Mouse (Mus musculus) cerebellum, postnatal 10 days (tissue): ENCODE measurements at regions not wholly inside any gene's neighbourhood (a gene's known extent, or its start where the extent isn't known, plus 50 kb on each side); places are given as distances from the start of the nearest gene placed in this dataset.

Experiments
- DNase-seq, 2 experiments: peaks; one replicate each; pipeline ENCODE4 v3.0.0; 2021; ENCODE audit warnings: mixed read lengths in 2 of 2

- DNase-seq = peak in 1 of 2 experiments; percentile 31
These were observed 92.1 kb downstream of the Bcl2l11 start for GRCm38 (mm10) chr2:128217784-128218467.

DNA sequence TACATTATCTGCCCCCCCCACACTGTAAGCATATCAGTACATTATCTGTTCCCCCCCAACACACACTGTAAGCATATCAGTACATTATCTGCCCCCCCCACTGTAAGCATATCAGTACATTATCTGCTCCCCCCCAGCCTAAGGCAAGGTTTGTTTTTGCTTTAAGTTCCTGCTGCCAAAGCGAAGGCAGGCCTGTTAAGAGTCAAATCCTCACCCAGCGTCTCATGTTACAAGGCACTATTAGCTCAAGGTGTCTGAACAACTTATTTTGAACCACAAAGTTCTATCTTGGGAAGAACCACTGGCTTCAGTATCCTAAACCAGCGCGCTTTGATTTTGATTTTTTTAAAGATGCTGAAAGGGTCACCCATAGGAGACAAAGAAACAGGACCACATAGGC is 93.1 kb downstream of the Bcl2l11 start:
- no peak for DNase-seq

DNA sequence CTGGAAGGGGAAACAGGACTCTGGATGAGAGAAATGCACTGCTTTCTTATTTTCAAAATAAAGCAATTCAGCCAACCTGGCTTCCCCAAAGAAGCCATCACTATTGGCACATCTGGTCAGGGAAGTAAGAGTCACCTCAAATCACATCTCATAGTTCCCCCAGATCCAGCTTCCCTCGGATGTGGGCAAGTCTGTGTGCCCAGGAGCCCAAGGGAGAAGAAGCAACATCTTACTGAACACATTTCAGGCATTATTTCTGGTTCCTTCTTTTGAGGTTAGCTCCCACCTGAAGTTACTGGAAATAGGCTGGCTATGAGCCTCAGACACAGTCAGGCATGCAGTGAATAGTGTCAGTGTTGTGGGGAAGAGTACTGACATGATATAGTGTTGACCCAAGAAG is 95.2 kb downstream of the Bcl2l11 start:
- no peak for DNase-seq

DNA sequence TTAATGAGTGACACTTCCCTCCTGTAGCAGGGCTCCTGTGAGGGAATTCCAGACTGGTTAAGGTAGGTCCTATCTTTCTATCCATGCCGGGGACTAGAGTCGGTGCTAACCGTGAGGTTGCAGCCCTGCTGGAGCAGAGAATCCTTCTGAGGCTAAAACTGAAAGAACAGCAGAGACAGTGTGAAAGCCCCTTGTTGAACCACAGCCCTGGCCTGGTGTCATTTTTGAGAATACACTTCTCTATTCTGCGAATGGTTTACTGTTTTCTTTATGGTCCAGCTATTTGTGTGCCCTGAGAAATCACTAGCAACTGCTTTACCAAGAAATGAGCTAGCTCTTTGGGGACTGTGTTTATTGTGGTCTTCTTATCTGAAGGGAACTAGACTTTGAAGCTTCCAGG is 95.8 kb downstream of the Bcl2l11 start:
- DNase-seq = no peak

DNA sequence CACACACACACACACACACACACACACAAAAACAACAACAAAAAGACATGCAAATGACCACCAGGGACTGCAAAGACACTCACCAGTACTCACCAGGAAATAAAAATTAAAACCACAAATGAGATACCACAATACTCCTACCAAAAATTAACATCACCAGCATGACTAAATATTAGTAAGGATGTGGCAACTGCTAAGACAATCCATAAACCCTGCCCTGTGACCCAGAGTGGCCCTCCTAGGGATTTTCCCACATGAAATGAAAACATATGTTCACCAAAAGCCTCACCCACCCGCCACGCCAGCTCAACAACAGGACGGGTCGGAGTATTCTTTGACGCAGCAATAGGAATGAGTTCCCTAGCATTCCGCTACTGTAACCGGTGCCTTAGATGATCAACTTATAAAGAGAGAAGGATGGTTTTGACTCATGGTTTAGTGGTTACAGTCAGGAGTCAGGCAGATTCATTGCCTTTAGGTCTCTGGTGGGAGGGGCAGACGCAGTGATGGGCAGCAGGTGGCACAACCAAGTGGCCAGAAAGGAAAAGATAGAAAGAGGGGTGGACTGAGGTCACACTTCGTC is 100.7 kb downstream of the Bcl2l11 start:
- no peak for DNase-seq

GRCm38 (mm10) chr2:128229730-128230129 is 103.9 kb downstream of the Bcl2l11 start:
- no peak for DNase-seq

GRCm38 (mm10) chr2:128230921-128231320 is 105.1 kb downstream of the Bcl2l11 start:
- no peak for DNase-seq

DNA sequence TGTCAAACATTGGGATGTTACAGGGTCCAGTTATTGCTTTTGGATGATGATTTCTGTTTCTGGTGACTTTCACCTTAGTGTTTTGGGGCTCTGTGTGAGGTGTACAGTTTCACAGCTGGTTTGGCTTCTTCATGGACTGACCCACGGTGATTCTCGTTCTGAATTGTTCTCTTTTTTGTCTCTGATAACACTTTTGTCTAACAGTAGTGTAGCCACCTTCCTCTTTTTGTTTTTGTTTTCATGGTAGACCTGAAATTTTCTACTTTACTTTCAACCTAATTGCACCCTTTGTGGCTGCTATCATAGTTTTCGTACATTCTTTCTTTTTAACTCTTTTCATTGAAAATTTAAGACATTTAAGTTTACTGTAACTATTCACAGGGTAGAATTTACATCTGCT is 105.5 kb downstream of the Bcl2l11 start:
- DNase-seq = no peak

DNA sequence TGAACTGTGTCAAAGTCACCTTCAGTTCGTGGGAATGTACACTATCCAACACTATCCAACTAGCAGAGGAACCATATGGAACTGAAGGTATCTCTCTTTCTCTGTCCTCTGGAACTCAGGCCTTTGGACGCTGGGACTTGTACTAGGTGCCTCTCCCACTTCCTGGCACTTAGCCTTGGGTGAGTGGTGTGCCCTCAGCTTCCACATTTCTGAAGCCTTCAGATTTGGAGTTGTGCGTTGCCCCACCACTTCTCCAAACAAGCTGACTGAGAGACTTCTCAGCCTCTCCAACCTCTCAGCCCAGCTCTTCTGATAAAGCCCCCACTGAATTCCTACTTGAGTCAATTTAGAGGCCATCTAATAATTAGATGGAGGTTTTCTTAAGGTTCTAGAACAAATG is 106.2 kb downstream of the Bcl2l11 start:
- DNase-seq = no peak

DNA sequence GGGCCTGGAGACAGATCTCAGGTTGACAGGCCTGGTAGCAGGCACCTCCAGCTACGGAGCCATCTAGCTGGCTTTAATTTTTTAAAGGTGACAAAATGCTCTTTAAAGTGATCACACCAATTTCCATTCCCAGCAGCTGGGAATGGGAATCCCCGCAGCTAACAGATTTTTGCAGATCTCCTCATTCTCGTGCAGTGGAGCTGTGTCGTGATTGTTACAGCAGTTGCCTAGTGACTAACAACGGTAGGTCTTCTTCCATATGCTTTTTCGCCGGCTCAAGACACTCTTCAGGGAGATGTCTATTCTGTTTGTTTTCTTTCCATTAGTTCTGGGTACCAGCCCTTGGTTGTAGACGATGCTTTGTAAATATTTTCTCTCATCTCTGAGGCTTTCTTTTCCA is 109.3 kb downstream of the Bcl2l11 start:
- DNase-seq = no peak

DNA sequence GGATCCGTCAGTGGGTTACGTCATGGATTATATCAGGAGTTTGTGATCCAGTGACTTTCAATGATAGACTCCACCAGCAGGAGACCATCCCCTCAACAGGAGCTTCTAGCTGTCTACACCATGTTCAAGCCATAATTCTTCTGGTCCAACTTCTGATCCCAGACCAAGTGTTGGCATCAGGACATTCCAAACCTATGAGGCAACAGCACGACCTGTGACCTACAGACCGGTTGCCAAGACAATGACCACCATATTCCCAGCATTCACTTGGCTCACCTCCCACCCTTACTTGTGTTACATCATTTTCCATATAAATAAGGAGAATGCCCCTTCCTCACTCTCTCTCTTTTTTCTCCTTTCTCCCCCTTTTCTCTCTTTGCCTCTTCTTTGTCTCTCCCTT is 113.6 kb downstream of the Bcl2l11 start:
- no peak for DNase-seq

- DNase-seq = no peak
These were observed 114.2 kb downstream of the Bcl2l11 start for GRCm38 (mm10) chr2:128240054-128240453.

- DNase-seq = no peak
These were observed 114.9 kb downstream of the Bcl2l11 start for GRCm38 (mm10) chr2:128240536-128241279.

DNA sequence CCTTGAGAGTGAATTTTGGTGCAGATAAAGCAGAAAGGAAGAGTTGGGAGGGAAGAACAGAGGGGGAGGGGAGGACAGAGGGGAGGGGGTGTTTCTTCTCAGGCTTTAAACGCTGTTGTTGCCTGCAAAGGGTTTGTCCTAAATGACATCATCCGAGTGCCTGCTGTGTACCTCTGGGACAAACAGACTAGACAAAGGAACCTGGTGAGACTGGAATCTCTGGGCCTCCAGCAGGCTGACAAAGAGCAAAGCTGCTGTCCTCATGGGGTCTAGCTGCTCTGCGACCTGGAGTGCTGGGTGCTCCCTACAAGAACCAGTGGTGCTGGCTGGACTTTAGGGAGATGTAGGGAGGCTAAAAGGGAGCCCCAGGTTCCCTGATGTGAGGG is 115.4 kb downstream of the Bcl2l11 start:
- no peak for DNase-seq

- peak; percentile 94 to 98 for DNase-seq
These were observed 119.7 kb downstream of the Bcl2l11 start for GRCm38 (mm10) chr2:128245544-128245943.

DNA sequence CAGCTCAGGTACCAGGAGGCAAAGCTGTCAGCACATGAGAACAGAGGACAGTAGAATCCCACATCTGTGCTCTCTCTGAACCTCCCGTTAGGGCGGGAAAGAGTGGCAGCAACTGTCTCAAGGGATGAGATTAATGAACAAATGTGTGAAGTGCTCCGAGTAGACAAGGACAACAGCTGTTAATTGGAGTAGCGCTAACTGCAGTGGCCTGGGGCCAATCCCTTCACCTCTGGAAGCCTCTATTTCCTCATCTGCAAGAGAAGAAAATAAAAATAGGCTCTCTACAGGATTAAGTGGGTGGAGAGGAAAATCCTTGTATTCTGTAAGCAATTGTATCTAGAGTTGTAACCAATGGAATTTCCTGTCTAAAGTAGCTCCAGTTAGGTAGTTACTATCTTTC is 122.1 kb downstream of the Bcl2l11 start:
- DNase-seq = no peak

DNA sequence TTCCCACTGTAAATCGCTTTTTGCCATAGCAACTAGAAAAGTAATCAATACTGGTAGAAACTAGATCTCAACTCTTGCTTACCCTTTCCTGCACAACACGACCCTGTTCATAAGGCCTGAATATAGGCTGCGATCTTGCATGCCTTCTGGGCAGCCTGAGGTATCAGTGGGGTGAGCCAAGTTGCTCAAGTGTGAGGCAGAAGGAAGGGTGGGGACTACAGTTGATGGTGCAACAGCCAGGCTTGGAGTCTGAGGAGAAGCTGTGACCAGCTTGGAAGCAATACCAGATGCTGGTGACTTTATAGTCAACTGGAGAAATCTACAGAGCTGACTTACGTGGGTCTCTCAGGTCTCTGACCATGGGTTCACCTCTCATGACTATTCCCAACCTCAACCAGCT is 123.3 kb downstream of the Bcl2l11 start:
- DNase-seq = no peak

GRCm38 (mm10) chr2:128249607-128250006 is 123.8 kb downstream of the Bcl2l11 start:
- no peak for DNase-seq

GRCm38 (mm10) chr2:128250841-128251240 is 125.0 kb downstream of the Bcl2l11 start:
- DNase-seq = no peak

- DNase-seq = no peak
These were observed 130.8 kb downstream of the Bcl2l11 start for GRCm38 (mm10) chr2:128256651-128257050.

DNA sequence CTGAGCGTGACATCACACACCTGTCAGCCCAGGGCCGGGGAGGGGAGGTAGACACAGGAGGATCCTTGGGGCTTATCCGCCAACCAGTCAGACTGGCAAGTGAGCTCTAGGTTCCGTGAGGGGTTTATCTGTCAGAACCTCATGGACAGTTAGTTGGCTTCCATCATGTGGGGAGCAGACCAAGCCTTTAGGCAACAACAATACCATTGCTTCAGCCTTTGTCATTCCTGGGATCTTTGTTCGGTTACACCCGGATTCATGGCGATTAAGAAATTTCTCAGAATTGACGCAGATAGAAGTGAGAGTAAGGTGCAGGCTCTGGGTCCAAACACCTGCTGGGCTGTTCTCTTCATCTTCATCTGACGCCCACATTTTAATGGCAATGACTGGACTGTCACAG is 131.4 kb downstream of the Bcl2l11 start:
- no peak for DNase-seq

DNA sequence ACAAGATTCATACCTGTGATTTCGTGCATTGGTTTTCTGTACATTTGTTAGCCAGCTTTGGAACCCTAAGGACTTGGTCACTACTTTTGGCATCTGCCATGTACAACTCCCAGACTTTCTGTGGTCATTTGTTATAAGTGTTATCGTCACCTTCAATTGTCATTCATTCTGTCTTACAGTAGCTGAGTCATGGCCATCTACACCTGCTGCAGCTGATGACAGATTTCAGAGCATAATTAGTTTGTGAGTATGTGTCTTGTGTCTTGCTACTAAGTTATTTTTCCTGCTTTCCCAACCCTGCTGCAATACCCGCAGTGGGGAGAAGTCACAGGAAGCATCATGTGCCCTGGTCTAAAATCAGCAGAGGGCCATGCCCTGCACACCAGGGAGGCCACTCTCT is 138.0 kb downstream of the Bcl2l11 start:
- no peak for DNase-seq

GRCm38 (mm10) chr2:128265014-128265990 is 139.5 kb downstream of the Bcl2l11 start:
- no peak for DNase-seq
